Mouse (Mus musculus) lung, postnatal 10 days (tissue): ENCODE results near the gene Ceacam18.

Source experiments
- DNase-seq: peaks from one replicate; pipeline ENCODE4 v3.0.0; 2021

Gene Ceacam18

DNA sequence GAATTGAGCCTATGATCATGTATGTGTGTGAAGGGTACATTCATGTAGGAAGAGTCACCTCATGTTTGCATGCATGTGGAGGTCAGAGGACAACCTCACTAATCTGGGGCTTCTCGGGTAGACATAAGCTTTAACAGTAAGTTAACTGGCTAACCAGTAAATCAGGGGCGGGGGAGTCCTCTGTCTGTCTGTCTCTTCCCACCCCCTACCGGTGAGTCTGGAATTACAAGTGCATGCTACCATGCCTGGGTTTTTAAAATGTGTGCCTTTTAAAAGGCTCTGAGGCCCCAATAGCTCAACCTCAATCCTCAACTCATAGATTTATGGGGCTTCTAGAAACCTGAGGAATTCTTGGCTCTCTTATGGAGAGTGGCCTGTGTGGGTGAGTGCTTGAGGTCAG lies 34.1 kb downstream of the Ceacam18 start:
- DNase-seq, result peak; percentile 18

DNA sequence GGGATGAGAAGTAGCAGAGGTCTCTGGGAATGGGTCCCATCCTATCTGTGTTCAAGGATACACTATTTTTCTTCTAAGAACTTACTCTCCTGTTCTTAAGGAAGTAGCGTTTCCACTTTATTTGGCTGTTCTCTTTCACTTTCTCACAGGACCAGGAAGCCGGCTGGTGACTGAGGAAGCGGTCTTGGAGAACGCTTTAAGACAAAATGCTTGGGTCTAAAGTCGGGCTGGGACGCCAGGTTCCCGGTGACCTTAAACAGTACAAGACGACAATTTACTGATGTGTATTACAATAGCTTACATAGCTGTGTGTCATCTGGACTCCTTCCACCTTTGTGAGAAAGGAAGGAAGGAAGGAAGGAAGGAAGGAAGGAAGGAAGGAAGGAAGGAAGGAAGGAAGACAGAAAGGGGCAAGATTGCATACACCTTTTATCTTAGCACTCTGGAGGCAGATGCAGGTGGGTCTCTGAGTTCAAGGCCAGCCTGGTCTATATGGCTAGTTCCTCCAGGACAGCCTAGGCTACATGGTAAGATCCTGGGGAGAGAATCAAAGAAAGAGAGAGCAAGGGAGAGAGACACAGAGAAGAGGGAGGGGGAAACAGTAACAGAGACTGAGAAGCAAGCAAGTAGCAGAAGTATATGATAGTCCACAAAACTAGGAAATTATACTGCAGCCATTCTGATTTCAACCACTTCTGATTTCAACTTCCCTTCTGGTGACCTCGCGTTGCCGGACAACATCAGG lies 36.7 kb downstream of the Ceacam18 start:
- no peak for DNase-seq

DNA sequence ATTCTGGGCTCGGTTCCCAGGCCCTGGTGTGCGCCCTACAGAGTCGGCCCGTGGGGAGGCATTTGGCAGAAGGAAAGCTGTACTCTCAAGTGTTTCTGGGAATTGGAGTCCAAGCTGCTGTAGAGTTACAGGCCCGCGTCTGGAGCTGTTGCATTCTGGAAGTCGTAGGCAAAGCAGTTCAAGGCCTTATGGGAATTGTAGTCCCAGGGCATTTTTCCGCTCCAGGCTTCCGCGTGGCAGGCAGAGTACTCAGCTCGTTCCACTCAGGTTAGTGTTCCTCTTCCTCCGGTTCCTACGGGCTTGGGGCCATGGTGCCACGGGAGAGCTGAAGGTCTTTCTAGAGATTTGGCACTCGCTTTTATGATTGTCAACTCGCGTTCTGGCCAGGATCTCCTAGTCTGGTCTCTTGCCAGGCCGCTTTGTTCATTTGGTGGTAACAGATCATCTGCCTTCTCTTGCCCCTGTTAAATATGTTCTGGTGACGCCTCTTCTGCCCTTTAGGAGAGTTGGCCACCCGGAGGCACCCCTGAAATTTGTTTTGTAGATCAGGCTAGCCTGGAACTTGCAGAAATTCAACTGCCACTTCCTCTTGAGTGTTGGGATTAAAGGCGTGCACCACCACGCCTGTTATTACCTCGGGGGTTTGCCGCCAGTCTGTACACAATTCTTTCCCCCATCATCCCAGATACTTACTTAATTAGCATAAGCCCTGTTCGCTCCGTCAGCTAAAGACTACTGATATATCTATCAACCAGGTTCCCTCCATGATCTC lies 37.5 kb downstream of the Ceacam18 start, which contains the start of gene Ctu1:
TSS of gene Ctu1 (plus strand) at position 208 of the 772 bp plus-strand sequence.
- peak; percentile 95 for DNase-seq

DNA sequence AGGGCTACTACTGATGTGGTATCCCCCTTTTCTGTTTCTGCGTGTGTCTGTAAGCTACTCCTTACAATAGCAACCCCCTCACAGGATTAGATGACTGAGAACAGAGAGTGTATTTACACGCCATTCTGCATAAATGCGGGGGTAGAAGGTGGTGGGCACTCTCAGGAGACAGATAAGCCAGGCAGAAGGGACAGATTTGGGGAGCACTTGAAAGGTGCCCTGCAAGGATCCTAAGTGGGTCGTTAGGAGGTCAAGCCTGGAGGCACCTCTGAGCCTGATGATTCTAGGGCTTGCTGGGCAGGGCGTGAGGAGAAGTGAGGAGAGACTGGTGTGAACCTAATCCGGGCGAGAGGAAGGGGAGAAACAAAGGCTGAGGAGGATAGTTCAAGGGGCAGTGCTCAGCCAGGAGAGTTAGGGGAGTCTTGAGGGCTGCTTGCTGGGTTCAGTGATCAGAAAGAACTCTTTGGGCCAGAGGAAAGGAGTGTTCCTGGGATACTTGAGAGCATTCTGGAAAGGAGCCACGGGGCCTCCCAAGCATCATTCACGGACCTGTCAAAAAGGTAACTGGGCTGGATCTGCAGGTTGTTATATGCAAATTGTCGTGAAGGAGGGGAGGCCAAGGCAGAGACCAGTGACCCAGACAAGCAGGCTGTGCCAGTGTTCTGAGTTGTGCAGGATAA lies 38.2 kb downstream of the Ceacam18 start:
- peak; percentile 27 for DNase-seq

DNA sequence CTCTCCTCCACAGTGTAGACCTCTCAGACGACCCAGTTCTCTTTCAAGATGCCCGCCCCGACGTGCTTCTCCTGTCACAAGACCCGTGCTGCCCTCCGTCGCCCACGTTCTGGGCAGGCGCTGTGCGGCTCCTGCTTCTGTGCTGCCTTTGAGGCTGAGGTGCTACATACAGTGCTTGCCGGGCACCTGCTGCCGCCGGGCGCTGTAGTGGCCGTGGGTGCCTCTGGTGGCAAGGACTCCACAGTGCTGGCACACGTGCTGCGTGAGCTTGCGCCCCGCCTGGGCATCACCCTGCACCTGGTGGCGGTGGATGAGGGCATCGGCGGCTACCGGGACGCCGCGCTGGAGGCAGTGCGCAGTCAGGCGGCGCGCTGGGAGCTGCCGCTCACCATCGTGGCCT lies 40.6 kb downstream of the Ceacam18 start:
- DNase-seq, result no peak

DNA sequence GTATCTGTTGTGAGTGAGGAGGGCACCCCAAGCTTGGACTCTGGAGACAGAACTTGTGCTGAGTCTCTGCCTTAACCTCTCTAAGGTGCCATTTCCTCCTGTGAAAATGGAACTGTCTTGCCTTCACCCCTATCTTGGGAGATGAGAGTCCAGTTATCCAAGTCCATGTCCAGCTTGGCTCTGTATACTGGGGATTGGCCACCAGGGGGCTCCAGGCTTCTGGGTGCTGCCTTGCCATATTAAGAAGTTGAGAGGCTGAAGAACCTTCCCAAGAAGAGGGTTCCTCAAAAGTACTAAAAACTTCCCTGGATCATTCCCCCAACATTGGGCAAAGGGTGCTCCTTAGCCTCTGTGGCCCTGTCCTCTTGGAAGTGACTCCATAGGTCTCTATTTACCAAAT lies 44.0 kb downstream of the Ceacam18 start:
- DNase-seq, result peak; percentile 64

DNA sequence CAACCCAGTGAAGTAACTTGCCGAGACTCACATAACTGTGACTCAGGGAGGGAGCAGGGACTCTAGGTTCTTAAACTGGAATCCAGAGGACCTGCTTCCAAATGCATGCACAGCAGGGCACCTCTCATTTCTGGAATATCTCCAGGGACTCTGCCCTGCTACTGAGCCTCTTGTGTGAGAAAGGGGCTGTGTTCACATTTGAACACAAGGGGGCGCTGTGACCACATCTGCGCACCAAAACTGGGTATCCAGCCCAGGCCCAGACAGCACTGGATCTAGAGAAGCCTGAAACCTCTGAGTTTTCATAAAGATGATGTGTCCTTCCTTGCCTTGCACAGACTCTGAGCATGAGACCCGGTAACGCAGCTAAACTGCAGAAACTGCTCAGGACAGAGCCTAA lies 46.5 kb downstream of the Ceacam18 start:
- peak; percentile 77 for DNase-seq

DNA sequence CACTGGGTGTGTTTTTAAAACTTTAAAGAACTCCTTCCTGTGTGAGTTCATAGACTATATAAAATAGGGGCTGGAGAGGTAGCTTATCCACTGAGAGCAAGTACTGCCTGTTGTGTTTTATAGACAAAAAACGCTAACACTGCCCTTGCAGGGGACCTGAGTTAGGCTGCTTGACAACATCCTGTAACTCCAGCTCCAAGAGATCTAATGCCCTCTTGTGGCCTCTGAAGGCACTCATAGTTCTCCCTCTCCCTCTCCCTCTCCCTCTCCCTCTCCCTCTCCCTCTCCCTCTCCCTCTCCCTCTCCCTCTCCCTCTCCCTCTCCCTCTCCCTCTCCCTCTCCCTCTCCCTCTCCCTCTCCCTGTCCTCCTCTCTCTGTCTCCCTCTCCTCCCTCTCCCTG lies 48.0 kb downstream of the Ceacam18 start:
- DNase-seq, result peak; percentile 31

DNA sequence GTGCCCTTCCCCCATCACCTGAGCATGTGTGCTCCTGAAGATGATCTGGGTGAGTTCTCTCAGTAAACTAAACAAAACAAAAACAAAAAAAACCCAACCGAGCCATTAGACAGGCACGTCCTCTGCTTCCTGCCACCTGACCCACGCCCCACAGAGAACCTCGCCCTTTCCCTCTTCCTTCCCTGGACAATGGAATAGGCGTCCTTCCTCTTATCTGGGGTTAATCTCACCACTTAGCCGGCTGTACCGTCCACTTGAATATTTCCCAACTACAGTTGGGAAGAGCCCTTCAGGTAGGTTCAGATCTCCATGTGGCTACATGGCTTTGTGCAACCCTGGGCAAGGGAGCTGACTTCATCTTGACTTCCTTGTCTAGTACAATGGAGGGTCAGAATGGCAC lies 50.6 kb downstream of the Ceacam18 start:
- peak; percentile 36 for DNase-seq

DNA sequence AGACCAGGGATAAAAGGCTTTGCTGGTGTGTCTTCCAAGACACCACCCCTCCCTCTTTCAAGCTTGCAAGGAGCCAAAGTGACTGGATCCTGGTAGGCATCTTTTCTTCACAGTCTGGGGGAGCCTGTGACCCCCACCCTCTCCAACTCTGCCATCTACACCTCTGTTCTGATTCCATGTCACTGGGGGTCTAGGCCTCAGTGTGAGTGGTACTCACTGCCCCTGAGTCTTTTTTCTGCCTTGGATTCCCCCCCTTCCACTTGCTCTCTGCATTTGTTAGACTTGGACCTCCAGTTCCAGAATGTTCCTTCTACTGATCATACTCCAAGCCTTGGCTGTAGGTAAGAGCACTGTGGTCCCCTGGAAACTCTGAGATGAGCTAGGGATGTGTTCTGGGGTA lies 55.6 kb downstream of the Ceacam18 start, which contains the start of gene Klk14:
TSS of gene Klk14 (plus strand) at position 301 of the 400 bp plus-strand sequence.
- no peak for DNase-seq
